Mouse (Mus musculus) cortical plate, adult 2 months (tissue): ENCODE results near the gene Oxld1.

Experiments used
- CTCF ChIP-seq: fragments of 200-500 bp; IDR thresholded peaks from 2 replicates; pipeline ENCODE4 v1.5.1; 2011; ENCODE audit warnings: mild to moderate bottlenecking, control low read depth, low read length; ENCODE audit not compliant: insufficient read depth; ENCODE audit errors: extremely low read depth
- POLR2A ChIP-seq: fragments of 200-500 bp; IDR thresholded peaks from 2 replicates; pipeline ENCODE4 v1.6.1; 2011; ENCODE audit warnings: mild to moderate bottlenecking, low read length, control low read depth; ENCODE audit not compliant: insufficient read depth; ENCODE audit errors: extremely low read depth

DNA sequence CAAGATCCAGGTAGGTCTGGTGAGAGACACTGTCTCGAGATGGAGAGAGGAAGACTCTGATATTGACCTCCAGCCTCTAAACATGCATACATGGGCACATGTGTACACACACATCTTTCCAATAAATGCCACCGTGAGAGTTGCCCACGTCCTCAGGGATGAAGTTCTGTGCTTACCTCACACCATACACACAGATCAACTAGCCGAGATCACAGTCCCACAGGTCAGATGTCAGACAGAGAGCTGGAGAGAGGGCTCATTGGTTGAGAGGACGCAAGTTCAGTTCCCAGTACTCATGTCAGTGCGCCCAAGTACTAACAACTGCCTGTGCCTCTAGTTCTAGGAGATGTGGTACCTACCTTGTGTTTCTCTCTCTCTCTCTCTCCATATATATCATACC lies 43.1 kb upstream of the Oxld1 start:
- TF ChIP-seq CTCF (no peak), POLR2A (no peak)
